ENCODE assay signal across 21 mouse cellular contexts in genomic region chrX:128780411-128780810, GRCm38 (mm10).
A peak's percentile ranks its signal among the peaks of the same experiment; 100 is the strongest.
DNase-seq lines count a peak whose midpoint lies in the region; ATAC-seq and TF ChIP-seq lines count a peak whose summit lies in the region.
"Had no signal": no experiment of that assay in that cellular context is flagged by ENCODE, and none has a peak within 500 bp of the region (broad histone marks: within the 10 kb centered on the region; RNA-seq: fewer than 3 reads in every experiment).

No protein-coding gene starts in this region.

- 71% methylated on average over 5 of the region's 5 CpGs for WGBS in forebrain, embryonic 14.5 days
- WGBS in forebrain, embryonic 10.5 days: 91% methylated on average over 5 of the region's 5 CpGs

- no peaks in the 10 kb centered on the region for H3K9me3 ChIP-seq in forebrain, embryonic 14.5 days (replicated peaks; ENCODE audit: control insufficient read depth, low read length)
- no peaks in the 10 kb centered on the region for H3K9me3 ChIP-seq in forebrain, embryonic 10.5 days
- H3K9me3 ChIP-seq: embryonic facial prominence, embryonic 12.5 days; embryonic facial prominence, embryonic 15.5 days; hindbrain, embryonic 12.5 days; hindbrain, embryonic 15.5 days had no signal

- peak; percentile 45 for DNase-seq in forebrain, embryonic 14.5 days (ENCODE audit: low spot score)
- DNase-seq in forebrain, embryonic 10.5 days (ENCODE audit: extremely low spot score, low spot score): no peak
- DNase-seq in layer of hippocampus, adult 11-12 months (ENCODE audit: low spot score): peak; percentile 5
- no peak for DNase-seq in layer of hippocampus, postnatal 25 days (ENCODE audit: extremely low spot score in 1 of 2, low spot score in 1 of 2)
- peak; percentile 2 for DNase-seq in layer of hippocampus, adult 9-11 months
- DNase-seq in layer of hippocampus, adult 2 months (ENCODE audit: low spot score in 2 of 2): no peak
- DNase-seq: adrenal gland, adult 2 months; adrenal gland, postnatal 14 days; cerebellum, adult 18-20 months; cerebellum, adult 9-10 months; cerebellum, postnatal 25 days; gastrocnemius, postnatal 10 days; gastrocnemius, postnatal 36 days; heart, adult 11 months had no signal

- ATAC-seq in forebrain, embryonic 14.5 days: no peak
- ATAC-seq: CD4-positive, CD25-positive, alpha-beta regulatory T cell, adult 4 months; intestine, postnatal 0 days had no signal

- H3K4me3 ChIP-seq in forebrain, embryonic 14.5 days (ENCODE audit: low read depth, low read length): no peak overlapping the region
- H3K4me3 ChIP-seq in forebrain, embryonic 10.5 days: no peak overlapping the region
- no peak overlapping the region for H3K4me3 ChIP-seq in layer of hippocampus, adult 2 months
- H3K4me3 ChIP-seq: embryonic facial prominence, embryonic 12.5 days; embryonic facial prominence, embryonic 15.5 days; hindbrain, embryonic 12.5 days; hindbrain, embryonic 15.5 days had no signal

- TF ChIP-seq CTCF in layer of hippocampus, adult 2 months (conservative IDR thresholded peaks at IDR 0.05): no peak

- H3K27ac ChIP-seq in forebrain, embryonic 14.5 days (ENCODE audit: low read depth, low read length): no peak overlapping the region
- H3K27ac ChIP-seq in forebrain, embryonic 10.5 days: no peak overlapping the region
- no peak overlapping the region for H3K27ac ChIP-seq in layer of hippocampus, adult 2 months
- H3K27ac ChIP-seq: embryonic facial prominence, embryonic 12.5 days; embryonic facial prominence, embryonic 15.5 days; hindbrain, embryonic 12.5 days; hindbrain, embryonic 15.5 days had no signal

- no peak overlapping the region for H3K9ac ChIP-seq in forebrain, embryonic 14.5 days (ENCODE audit: low read length)
- H3K9ac ChIP-seq: embryonic facial prominence, embryonic 12.5 days; embryonic facial prominence, embryonic 15.5 days; hindbrain, embryonic 12.5 days; hindbrain, embryonic 15.5 days had no signal

- no peak overlapping the region for H3K4me2 ChIP-seq in forebrain, embryonic 14.5 days (ENCODE audit: low read length)
- H3K4me2 ChIP-seq: embryonic facial prominence, embryonic 12.5 days; embryonic facial prominence, embryonic 15.5 days; heart, embryonic 11.5 days; hindbrain, embryonic 12.5 days; hindbrain, embryonic 15.5 days had no signal

- no peaks in the 10 kb centered on the region for H3K27me3 ChIP-seq in forebrain, embryonic 14.5 days (replicated peaks; ENCODE audit: control insufficient read depth, insufficient read depth, low read length)
- H3K27me3 ChIP-seq in forebrain, embryonic 10.5 days (ENCODE audit: poor library complexity, severe bottlenecking): no peaks in the 10 kb centered on the region
- H3K27me3 ChIP-seq: embryonic facial prominence, embryonic 12.5 days; embryonic facial prominence, embryonic 15.5 days; hindbrain, embryonic 12.5 days; hindbrain, embryonic 15.5 days had no signal

- H3K4me1 ChIP-seq in forebrain, embryonic 14.5 days (ENCODE audit: control insufficient read depth, insufficient read depth, low read length): no peaks in the 10 kb centered on the region
- no peaks in the 10 kb centered on the region for H3K4me1 ChIP-seq in forebrain, embryonic 10.5 days
- H3K4me1 ChIP-seq: embryonic facial prominence, embryonic 12.5 days; embryonic facial prominence, embryonic 15.5 days; hindbrain, embryonic 12.5 days; hindbrain, embryonic 15.5 days had no signal

- no peaks in the 10 kb centered on the region for H3K36me3 ChIP-seq in forebrain, embryonic 14.5 days (ENCODE audit: control insufficient read depth, insufficient read depth, low read length)
- no peaks in the 10 kb centered on the region for H3K36me3 ChIP-seq in forebrain, embryonic 10.5 days (replicated peaks)
- H3K36me3 ChIP-seq: embryonic facial prominence, embryonic 12.5 days; embryonic facial prominence, embryonic 15.5 days; hindbrain, embryonic 12.5 days; hindbrain, embryonic 15.5 days had no signal

Comparison
In these comparisons a context has a peak if more than half of its experiments do, and no peak if none do; other contexts are left out.
1. DNase-seq: peak in forebrain, embryonic 14.5 days (single experiment), layer of hippocampus, adult 11-12 months (single experiment) and layer of hippocampus, adult 9-11 months (single experiment); none in forebrain, embryonic 10.5 days (single experiment), layer of hippocampus, postnatal 25 days (0 of 2) and layer of hippocampus, adult 2 months (0 of 2).